Mouse (Mus musculus) ES-Bruce4 (cell line): ENCODE results near the gene Atrip.

Experiments used
- CTCF ChIP-seq: IDR thresholded peaks from one replicate; pipeline ENCODE4 v1.8.1; 2011; ENCODE audit warnings: low read depth, low read length
- EP300 ChIP-seq: IDR thresholded peaks from 2 replicates; pipeline ENCODE4 v1.6.1; 2011; ENCODE audit warnings: low read depth, low read length; ENCODE audit not compliant: insufficient read depth

DNA sequence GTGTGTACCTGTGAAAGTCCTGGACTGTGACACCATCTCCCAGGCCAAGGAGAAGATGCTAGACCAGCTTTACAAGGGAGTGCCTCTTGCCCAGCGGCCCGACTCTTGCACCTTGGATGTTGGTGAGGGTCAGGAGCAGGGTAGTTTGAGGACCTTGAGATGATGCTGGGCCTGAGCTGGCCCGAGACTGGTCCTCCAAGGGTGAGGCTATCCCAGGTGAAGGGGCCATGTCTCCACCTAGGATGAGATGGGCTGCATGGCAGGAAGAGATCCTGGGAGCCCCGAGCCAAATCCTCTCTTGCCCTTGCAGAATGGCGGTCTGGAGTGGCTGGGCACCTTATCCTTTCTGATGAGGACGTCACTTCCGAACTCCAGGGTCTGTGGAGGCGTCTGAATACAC lies 39.4 kb upstream of the Atrip start:
- TF ChIP-seq EP300 (no peak), CTCF (no peak)
